Mouse (Mus musculus) ES-Bruce4 (cell line): ENCODE results near the gene Ank2. TPM values are rescaled to one million over a fixed set of nuclear protein-coding genes. Genes with fewer than 3 reads are reported as not detected.

Source experiments
- H3K27ac ChIP-seq: 2 replicates; pipeline ENCODE4 v1.5.1; 2012; ENCODE audit warnings: low read length, inconsistent platforms; ENCODE audit not compliant: insufficient read depth
- H3K27me3 ChIP-seq: 2 replicates; pipeline ENCODE4 v1.6.1; 2012; ENCODE audit warnings: mild to moderate bottlenecking, low read length, inconsistent platforms; ENCODE audit not compliant: control insufficient read depth, poor library complexity, insufficient read depth, severe bottlenecking
- H3K36me3 ChIP-seq: 2 replicates; pipeline ENCODE4 v1.6.1; 2012; ENCODE audit warnings: inconsistent platforms, mild to moderate bottlenecking, low read length, moderate library complexity; ENCODE audit not compliant: control insufficient read depth, poor library complexity, insufficient read depth, severe bottlenecking
- H3K4me1 ChIP-seq: one replicate; pipeline ENCODE4 v1.8.1; 2011; ENCODE audit warnings: low read length; ENCODE audit not compliant: control insufficient read depth, insufficient read depth
- H3K4me3 ChIP-seq: 2 replicates; pipeline ENCODE4 v1.5.1; 2011; ENCODE audit warnings: low read depth, mild to moderate bottlenecking, low read length
- H3K9ac ChIP-seq: 2 replicates; pipeline ENCODE4 v1.6.1; 2012; ENCODE audit warnings: low read depth, mild to moderate bottlenecking, inconsistent platforms; ENCODE audit not compliant: poor library complexity, severe bottlenecking
- H3K9me3 ChIP-seq: replicated peaks from 2 replicates; pipeline ENCODE4 v1.6.1; 2012; ENCODE audit warnings: mild to moderate bottlenecking, low read length, inconsistent platforms; ENCODE audit not compliant: control insufficient read depth, poor library complexity, insufficient read depth, severe bottlenecking
- CTCF ChIP-seq: IDR thresholded peaks from one replicate; pipeline ENCODE4 v1.8.1; 2011; ENCODE audit warnings: low read depth, low read length
- EP300 ChIP-seq: IDR thresholded peaks from 2 replicates; pipeline ENCODE4 v1.6.1; 2011; ENCODE audit warnings: low read depth, low read length; ENCODE audit not compliant: insufficient read depth
- POLR2A ChIP-seq: IDR thresholded peaks from one replicate; pipeline ENCODE4 v1.8.1; 2011; ENCODE audit warnings: low read length; ENCODE audit not compliant: insufficient read depth
- polyA plus RNA-seq: library from polyadenylated mRNA; stranded (reverse); fragments of >200 nt; gene quantifications from 2 replicates; pipeline ENCODE4 v1.2.4, GENCODE M21; 2011; ENCODE audit warnings: low read depth; ENCODE audit not compliant: missing spikeins, insufficient read depth, insufficient read length

Gene Ank2
- polyA plus RNA-seq, 1 experiment, result 29.9 TPM

DNA sequence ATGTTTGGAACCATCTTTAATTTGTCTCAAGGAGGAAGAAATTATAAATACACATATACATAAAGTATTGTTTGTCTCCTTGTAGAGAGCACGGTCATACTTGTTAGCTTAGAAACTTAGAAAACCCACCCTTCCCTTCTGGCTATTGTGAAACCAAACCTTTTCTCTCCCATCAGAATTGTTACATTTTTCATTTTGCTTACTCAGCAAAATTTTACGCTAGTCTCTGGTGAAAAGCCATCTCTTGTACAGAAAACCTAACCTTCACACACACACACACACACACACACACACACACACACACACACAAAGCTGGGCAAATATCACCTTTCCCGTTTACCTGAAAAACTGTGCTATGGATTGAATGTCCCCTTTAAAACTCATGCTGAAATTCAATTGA, 217.8 kb downstream of the Ank2 start:
- no peak for TF ChIP-seq EP300
- no peak for TF ChIP-seq CTCF
- no peak for TF ChIP-seq POLR2A
- H3K9ac ChIP-seq, result no peak overlapping the region
- H3K4me3 ChIP-seq, result no peak overlapping the region
- H3K4me1 ChIP-seq, result no peaks in the 10 kb centered on the region
- H3K27ac ChIP-seq, result no peak overlapping the region
- H3K36me3 ChIP-seq, result no peaks in the 10 kb centered on the region; the same call in 1 of the 2 replicates
- H3K27me3 ChIP-seq, result no peaks in the 10 kb centered on the region
- 0 out of 2 replicates have a peak, but pooled peaks cover 2% of the 10 kb centered on the region for H3K9me3 ChIP-seq

DNA sequence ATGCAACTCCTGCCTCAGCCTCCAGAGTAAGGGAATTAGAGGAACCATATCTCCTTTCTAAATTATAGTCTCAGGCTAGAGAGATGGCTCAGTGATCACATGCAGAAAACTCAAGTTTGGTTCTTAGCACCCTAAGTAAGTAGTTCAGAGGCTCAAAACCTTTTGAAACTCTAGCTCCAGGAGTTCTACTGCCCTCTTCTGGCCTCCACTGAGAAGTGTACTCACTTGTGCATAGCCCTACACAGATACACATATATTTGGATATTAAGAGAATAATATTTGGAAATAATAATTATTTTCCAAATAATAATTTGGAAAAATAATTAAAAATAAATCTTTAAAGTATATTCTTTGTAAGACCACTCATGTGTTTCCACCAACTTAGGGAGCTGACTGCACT, 218.8 kb downstream of the Ank2 start:
- Histone ChIP-seq H3K9me3 (0 out of 2 replicates have a peak, but pooled peaks cover 2% of the 10 kb centered on the region), H3K9ac (no peak overlapping the region), H3K36me3 (no peaks in the 10 kb centered on the region; the same call in 1 of the 2 replicates), H3K4me1 (no peaks in the 10 kb centered on the region), H3K4me3 (no peak overlapping the region), H3K27me3 (no peaks in the 10 kb centered on the region), H3K27ac (no peak overlapping the region)
- TF ChIP-seq CTCF (no peak), POLR2A (no peak), EP300 (no peak)

DNA sequence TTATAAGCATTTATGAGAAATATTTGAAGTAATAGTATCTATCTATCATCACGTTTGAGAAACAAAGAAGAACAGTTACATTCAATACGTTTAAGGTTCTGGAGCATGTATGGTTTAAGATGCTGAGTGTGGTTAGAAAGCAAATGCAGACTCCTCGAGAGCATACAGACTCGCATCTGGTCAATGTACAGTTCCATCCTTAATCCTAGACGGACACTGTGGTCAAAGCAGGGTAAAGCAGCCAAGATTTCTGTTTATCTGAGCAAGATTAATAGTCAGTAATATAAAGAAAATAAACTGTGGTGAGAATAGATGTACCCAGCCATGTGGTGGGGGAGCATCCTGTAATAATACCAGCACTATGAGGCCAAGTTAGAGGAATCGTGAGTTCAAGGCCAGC, 223.2 kb downstream of the Ank2 start:
- Histone ChIP-seq H3K9me3 (0 out of 2 replicates have a peak, but pooled peaks cover 2% of the 10 kb centered on the region), H3K9ac (no peak overlapping the region), H3K27ac (no peak overlapping the region), H3K4me3 (no peak overlapping the region), H3K27me3 (no peaks in the 10 kb centered on the region), H3K4me1 (no peaks in the 10 kb centered on the region), H3K36me3 (no peaks in the 10 kb centered on the region)
- TF ChIP-seq CTCF (no peak), EP300 (no peak), POLR2A (no peak)

DNA sequence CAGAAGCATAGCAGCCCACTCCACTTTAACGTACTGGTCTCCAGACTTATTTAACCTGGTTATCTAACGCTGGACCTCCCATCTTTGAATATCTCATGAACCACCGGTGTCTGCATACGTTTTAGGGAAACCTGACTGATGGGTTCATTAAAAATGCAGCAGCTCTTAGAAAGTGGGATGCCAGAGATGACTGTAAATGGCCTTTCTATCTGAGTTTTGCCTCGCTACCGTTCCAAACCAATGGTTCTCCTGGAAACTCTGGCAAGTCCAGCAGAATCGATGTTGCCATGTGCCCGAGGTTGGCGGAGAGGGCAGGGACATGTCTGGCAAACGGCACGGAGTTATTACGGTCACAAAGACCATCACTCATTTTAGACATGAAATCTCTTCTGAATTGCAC, 226.3 kb downstream of the Ank2 start:
- H3K9ac ChIP-seq, result no peak overlapping the region
- no peaks in the 10 kb centered on the region for H3K4me1 ChIP-seq
- H3K27me3 ChIP-seq, result no peaks in the 10 kb centered on the region
- TF ChIP-seq POLR2A, result no peak
- TF ChIP-seq EP300, result no peak
- no peak for TF ChIP-seq CTCF
- no peaks in the 10 kb centered on the region for H3K36me3 ChIP-seq
- no peaks in the 10 kb centered on the region for H3K9me3 ChIP-seq
- H3K27ac ChIP-seq, result no peak overlapping the region
- no peak overlapping the region for H3K4me3 ChIP-seq

DNA sequence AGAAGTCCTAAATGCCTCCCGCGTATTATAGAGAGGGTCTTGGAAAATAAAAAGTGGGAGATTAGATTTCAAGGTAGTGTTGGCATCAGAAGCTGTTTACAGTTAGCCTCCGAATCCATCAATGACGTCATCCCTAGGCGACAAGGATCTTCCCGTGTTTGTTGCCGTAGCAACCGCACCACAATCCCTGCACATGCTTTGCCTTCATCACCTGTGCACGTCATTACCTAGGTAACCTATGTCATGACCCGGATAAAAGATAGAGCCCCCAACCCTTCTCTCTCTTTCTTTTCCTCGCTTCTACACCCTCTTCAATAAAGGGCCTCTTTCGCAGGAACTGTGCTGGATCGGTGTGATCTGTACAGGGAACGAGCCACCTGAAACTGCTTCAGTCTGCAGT, 229.5 kb downstream of the Ank2 start:
- Histone ChIP-seq H3K4me1 (no peaks in the 10 kb centered on the region), H3K36me3 (no peaks in the 10 kb centered on the region), H3K9me3 (no peaks in the 10 kb centered on the region), H3K9ac (no peak overlapping the region), H3K4me3 (no peak overlapping the region), H3K27ac (no peak overlapping the region), H3K27me3 (no peaks in the 10 kb centered on the region)
- TF ChIP-seq CTCF (no peak), POLR2A (no peak)

DNA sequence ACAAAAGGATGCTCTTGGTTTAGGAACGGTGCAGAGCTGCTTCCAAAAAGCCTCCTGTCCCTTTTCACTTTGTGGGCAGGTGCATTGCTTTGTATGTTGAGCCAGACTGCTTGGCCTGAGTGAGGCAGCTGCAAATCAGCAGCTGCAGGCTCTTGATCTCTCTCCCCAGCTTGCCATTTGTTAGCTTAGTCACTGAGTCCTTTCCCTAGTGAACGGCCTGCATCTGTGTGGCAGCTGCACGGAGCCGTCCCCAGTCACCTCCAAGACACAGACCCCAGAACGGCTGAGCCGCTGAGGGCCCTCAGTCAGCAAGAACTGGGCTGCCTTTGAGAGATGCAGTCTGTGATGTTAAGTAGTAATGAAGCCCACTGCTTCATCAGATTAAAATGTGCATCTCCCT, 231.3 kb downstream of the Ank2 start:
- no peak overlapping the region for H3K4me3 ChIP-seq

More for the DNA sequence above, 231.3 kb downstream of the Ank2 start:
- Histone ChIP-seq H3K27me3 (no peaks in the 10 kb centered on the region), H3K9ac (no peak overlapping the region), H3K4me1 (no peaks in the 10 kb centered on the region), H3K27ac (no peak overlapping the region), H3K9me3 (no peaks in the 10 kb centered on the region), H3K36me3 (no peaks in the 10 kb centered on the region)
- TF ChIP-seq EP300 (no peak), POLR2A (no peak), CTCF (no peak)
